Mouse (Mus musculus) G1E (cell line): ENCODE data around the gene Atp6v1e1. TPM values are rescaled to one million over a fixed set of nuclear protein-coding genes. Genes with fewer than 3 reads are reported as not detected.
A peak's percentile ranks its signal among the peaks of the same experiment; 100 is the strongest.
"Not testable (repeated sequence)": the region's sequence is repeated elsewhere in the genome, so short reads cannot be mapped to it uniquely, and the experiment has no call there.

ENCODE experiments used
- ATAC-seq: 2 replicates; pipeline ENCODE4 v1.8.0; 2016; ENCODE audit warnings: mild to moderate bottlenecking; ENCODE audit not compliant: insufficient number of reproducible peaks, poor library complexity, low FRiP score, severe bottlenecking; ENCODE audit errors: extremely low read depth
- DNase-seq: peaks from one replicate; pipeline ENCODE4 v3.0.0; 2012; ENCODE audit warnings: low spot score
- H3K27me3 ChIP-seq: 2 replicates; pipeline ENCODE4 v1.6.1; 2012; ENCODE audit warnings: mild to moderate bottlenecking, low read length, inconsistent platforms; ENCODE audit not compliant: insufficient read depth
- H3K36me3 ChIP-seq: replicated peaks from 2 replicates; pipeline ENCODE3; 2012; ENCODE audit warnings: mild to moderate bottlenecking, inconsistent platforms
- H3K4me1 ChIP-seq: 2 replicates; pipeline ENCODE4 v1.6.1; 2012; ENCODE audit warnings: low read depth, low read length, inconsistent platforms, mixed read lengths; ENCODE audit not compliant: insufficient read depth
- H3K4me3 ChIP-seq: 2 replicates; pipeline ENCODE4 v1.5.1; 2012; ENCODE audit warnings: low read depth, mild to moderate bottlenecking, inconsistent platforms, low read length, moderate library complexity, mixed read lengths
- H3K9me3 ChIP-seq: replicated peaks from 2 replicates; pipeline ENCODE4 v1.6.1; 2012; ENCODE audit warnings: inconsistent platforms
- CTCF ChIP-seq: IDR thresholded peaks from 2 replicates; pipeline ENCODE4 v1.5.1; 2012; ENCODE audit warnings: low read depth, low read length, inconsistent platforms, mixed read lengths
- GATA1 ChIP-seq: IDR thresholded peaks from 2 replicates; pipeline ENCODE4 v1.6.1; 2012; ENCODE audit warnings: borderline replicate concordance, low read length, inconsistent platforms, mixed read lengths
- GATA2 ChIP-seq: IDR thresholded peaks from 2 replicates; pipeline ENCODE4 v1.6.1; 2012; ENCODE audit warnings: low read depth, low read length, inconsistent platforms, borderline replicate concordance
- POLR2AphosphoS5 ChIP-seq: IDR thresholded peaks from 2 replicates; pipeline ENCODE4 v1.6.1; 2012; ENCODE audit warnings: low read depth, low read length, inconsistent platforms; ENCODE audit not compliant: insufficient replicate concordance
- TAL1 ChIP-seq: conservative IDR thresholded peaks from 2 replicates; pipeline ENCODE4 v1.6.1; 2012; ENCODE audit warnings: low read depth, low read length, inconsistent platforms, mixed read lengths
- polyA plus RNA-seq: library from polyadenylated mRNA; stranded (reverse); fragments of >175 nt; gene quantifications from 2 replicates; pipeline ENCODE4 v1.2.3, GENCODE M21; 2012
- total RNA-seq, 2 experiments: library from RNA; stranded (forward) in 1 of 2; stranded (reverse) in 1 of 2; fragments of 200-1000 nt in 1 of 2; fragments of >200 nt in 1 of 2; fragmentation: Nextera tagmentation in 1 of 2; gene quantifications; 2 replicates each; pipeline ENCODE4 v1.2.3; 2014 to 2017

Atp6v1e1 gene
- total and polyA plus RNA-seq, 3 experiments = 50.0 to 247 (median 124) TPM

DNA sequence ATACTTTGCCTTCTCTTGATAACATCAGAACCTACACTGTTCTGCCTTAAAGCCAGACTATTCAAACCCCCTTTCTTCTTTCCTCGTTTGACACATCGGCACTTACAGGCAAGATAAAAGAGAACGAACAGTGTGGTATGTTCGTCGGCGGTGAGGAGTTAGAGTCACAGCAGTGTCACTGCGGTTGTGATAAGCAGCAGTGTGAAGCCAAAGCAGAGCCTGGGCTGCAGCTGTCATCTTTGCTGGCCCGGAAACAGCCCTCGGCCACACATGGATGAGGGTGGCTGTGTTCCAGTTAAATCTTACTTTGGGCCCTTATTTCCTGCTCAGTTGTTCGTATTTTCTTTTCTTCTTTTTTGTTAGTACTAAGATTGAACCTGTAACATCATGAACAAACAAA lies 31.8 kb upstream of the Atp6v1e1 start:
- peak overlapping the region; percentile 49; the same call in 1 of the 2 replicates for H3K4me3 ChIP-seq
- TF ChIP-seq TAL1 (peak; percentile 62), GATA1 (no peak), GATA2 (no peak), CTCF (no peak), POLR2AphosphoS5 (no peak)
- peak; percentile 91 for ATAC-seq
- no peaks in the 10 kb centered on the region for H3K9me3 ChIP-seq
- H3K36me3 ChIP-seq = peaks cover 66% of the 10 kb centered on the region
- DNase-seq = peak; percentile 39
- H3K27me3 ChIP-seq = no peaks in the 10 kb centered on the region
- peaks cover 62% of the 10 kb centered on the region for H3K4me1 ChIP-seq

DNA sequence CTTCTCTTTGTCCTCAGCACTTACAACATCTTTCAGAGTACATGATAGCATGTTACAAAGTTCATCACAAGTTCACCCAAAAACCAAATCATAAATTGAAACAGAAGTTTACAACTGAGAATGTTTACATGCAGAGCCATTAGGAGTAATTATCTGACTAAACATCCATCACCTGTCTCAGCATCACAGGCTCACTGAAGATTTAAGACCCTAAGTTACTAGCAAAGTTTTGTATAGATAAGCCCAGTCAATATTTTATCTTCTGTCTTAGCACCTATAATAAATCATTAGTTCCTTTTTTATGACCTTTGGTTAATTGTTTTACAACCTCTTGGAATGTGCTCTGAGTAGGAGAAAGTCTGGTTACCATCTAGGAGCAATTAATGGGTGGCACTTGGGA lies 28.1 kb upstream of the Atp6v1e1 start:
- H3K36me3 ChIP-seq = peaks cover 62% of the 10 kb centered on the region
- H3K4me3 ChIP-seq, H3K27me3 ChIP-seq, ATAC-seq, DNase-seq, H3K9me3 ChIP-seq: not testable (repeated sequence)
- peaks cover 58% of the 10 kb centered on the region for H3K4me1 ChIP-seq

DNA sequence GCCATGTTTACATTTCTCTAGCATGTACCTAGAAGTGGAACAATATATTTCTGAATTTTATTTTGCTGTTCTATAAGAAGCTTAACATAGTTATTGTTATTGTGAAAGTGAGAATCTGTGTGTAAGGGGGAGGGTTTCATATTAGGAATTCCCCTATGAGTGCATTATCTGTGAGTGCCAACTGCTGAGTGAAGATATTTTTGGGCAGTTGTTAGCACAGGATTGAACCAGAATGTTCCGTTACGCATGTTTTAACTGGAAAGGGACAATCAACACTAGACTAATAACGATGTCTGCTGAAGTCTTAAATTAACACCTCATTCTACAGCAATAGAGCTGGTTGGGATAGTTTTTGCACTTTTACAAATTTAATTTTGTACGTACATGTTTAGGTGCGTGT lies 19.2 kb upstream of the Atp6v1e1 start:
- H3K4me1 ChIP-seq = peaks cover 72% of the 10 kb centered on the region
- no peak for TF ChIP-seq POLR2AphosphoS5
- no peak for TF ChIP-seq TAL1
- no peak for TF ChIP-seq GATA2
- no peak for TF ChIP-seq GATA1
- TF ChIP-seq CTCF = no peak
- H3K36me3 ChIP-seq = peaks cover 61% of the 10 kb centered on the region
- no peak for ATAC-seq
- no peaks in the 10 kb centered on the region for H3K27me3 ChIP-seq
- 0 out of 2 replicates have a peak, but pooled peaks cover 3% of the 10 kb centered on the region for H3K9me3 ChIP-seq
- no peak overlapping the region for H3K4me3 ChIP-seq
- no peak for DNase-seq

DNA sequence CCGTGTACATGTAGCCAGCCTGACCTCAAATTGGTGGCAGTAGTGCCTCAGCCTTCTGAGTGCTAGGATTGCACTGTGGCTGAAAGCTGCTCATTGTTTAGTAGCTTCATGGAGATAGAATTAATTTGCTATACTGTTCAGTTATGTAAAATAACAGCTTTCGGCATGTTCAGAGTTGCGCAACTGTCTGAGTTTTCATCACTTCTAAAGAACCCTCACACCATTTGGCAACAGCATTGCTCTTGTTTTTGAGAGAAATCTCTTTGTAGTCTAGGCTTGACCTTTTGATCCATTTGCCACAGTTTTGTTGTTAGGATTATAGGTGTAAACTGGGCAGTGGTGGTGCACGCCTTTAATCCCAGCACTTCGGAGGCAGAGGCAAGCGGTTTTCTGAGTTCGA lies 17.7 kb upstream of the Atp6v1e1 start:
- Histone ChIP-seq H3K27me3 (no peaks in the 10 kb centered on the region), H3K4me3 (no peak overlapping the region), H3K4me1 (peaks cover 69% of the 10 kb centered on the region), H3K9me3 (0 out of 2 replicates have a peak, but pooled peaks cover 3% of the 10 kb centered on the region), H3K36me3 (peaks cover 55% of the 10 kb centered on the region)
- no peak for TF ChIP-seq POLR2AphosphoS5
- TF ChIP-seq CTCF = no peak
- no peak for TF ChIP-seq GATA1
- TF ChIP-seq GATA2 = no peak
- no peak for TF ChIP-seq TAL1
- ATAC-seq (no peak), DNase-seq (no peak)

DNA sequence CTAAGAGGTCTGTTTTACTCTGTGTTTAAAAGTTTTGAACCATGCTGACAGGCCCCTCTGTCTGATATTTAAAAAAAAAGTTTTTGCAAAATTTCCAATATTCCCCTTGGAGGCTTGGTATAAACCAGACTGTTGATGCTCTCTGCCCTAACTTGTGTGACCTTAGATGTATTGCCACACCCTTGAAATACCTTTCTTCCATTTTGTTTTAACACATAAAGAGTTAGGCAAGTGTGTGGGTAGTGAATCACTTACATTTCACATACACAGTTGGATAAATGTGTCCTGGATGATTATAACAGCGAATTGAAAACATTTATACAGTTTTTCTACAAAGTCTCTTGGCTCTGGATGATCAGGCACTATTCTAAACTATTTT lies 14.5 kb upstream of the Atp6v1e1 start:
- Histone ChIP-seq H3K27me3 (no peaks in the 10 kb centered on the region), H3K36me3 (peaks cover 33% of the 10 kb centered on the region), H3K4me1 (peaks cover 68% of the 10 kb centered on the region), H3K4me3 (peak overlapping the region; percentile 94), H3K9me3 (0 out of 2 replicates have a peak, but pooled peaks cover 3% of the 10 kb centered on the region)
- TF ChIP-seq TAL1 = no peak
- no peak for TF ChIP-seq POLR2AphosphoS5
- no peak for TF ChIP-seq GATA2
- no peak for TF ChIP-seq GATA1
- no peak for TF ChIP-seq CTCF
- ATAC-seq (no peak), DNase-seq (no peak)

DNA sequence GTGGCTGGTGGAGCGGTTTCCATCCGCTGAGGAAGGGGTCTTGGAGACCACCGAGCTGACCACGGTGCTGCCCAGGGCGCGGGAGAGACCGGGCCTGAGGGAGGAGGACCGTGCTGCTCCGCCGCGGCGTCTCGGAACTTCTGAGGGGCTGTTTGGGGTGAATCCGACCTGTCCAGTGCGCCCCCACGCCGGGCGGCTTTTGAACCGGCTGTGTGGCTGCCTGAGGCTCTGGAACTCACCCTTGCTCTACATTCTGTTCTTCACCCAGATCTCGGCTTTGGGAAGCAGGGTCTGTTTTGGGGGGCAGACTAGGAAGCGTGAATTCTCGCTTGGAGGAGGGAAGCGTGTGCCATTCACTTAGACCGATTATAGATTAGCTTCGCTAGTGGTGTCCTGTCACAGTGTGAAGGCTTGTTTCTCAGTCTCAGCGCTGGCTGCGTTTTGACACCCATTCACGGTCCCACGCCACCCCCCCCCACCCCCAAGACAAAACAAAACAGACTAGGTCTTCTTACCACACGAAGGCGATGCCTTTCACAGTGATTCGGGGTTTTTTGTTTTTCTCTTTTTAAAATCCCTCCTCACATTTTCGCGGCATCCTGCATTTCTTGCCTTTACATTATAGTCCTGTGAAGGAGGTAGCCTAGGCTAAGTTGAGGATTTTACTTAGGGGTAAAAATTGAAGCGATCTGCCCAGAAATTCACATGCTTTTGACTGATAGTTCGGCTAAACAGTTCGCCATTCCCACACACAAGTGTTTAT lies 14.0 kb upstream of the Atp6v1e1 start:
- Histone ChIP-seq H3K36me3 (peaks cover 30% of the 10 kb centered on the region), H3K4me3 (peak overlapping the region; percentile 94), H3K4me1 (peaks cover 69% of the 10 kb centered on the region), H3K9me3 (0 out of 2 replicates have a peak, but pooled peaks cover 3% of the 10 kb centered on the region), H3K27me3 (no peaks in the 10 kb centered on the region)
- DNase-seq (no peak), ATAC-seq (no peak)
- TF ChIP-seq GATA1 (no peak), TAL1 (no peak), CTCF (no peak), GATA2 (no peak), POLR2AphosphoS5 (no peak)
